Mouse (Mus musculus) hindbrain, embryonic 13.5 days (tissue): ENCODE measurements around the gene Chrm4. TPM values are rescaled to one million over a fixed set of nuclear protein-coding genes. Genes with fewer than 3 reads are reported as not detected.
A peak's percentile ranks its signal among the peaks of the same experiment; 100 is the strongest.

Source experiments
- ATAC-seq: fragments of 200-750 bp; cut with Nextera tagmentation; 2 replicates; pipeline ENCODE4 v1.8.0; 2017; ENCODE audit warnings: moderate TSS enrichment; ENCODE audit not compliant: low FRiP score
- H3K27ac ChIP-seq: fragments of 300-500 bp; sonication (generic); 2 replicates; pipeline ENCODE4 v1.5.1; 2015; ENCODE audit warnings: inconsistent platforms, mild to moderate bottlenecking, moderate library complexity
- H3K27me3 ChIP-seq: fragments of 300-500 bp; sonication (generic); 2 replicates; pipeline ENCODE4 v1.6.1; 2015; ENCODE audit warnings: mild to moderate bottlenecking, inconsistent platforms
- H3K36me3 ChIP-seq: fragments of 300-500 bp; sonication (generic); 2 replicates; pipeline ENCODE4 v1.6.1; 2015; ENCODE audit warnings: mild to moderate bottlenecking, inconsistent platforms
- H3K4me1 ChIP-seq: fragments of 300-500 bp; sonication (generic); replicated peaks from 2 replicates; pipeline ENCODE4 v1.6.1; 2015; ENCODE audit warnings: inconsistent platforms
- H3K4me2 ChIP-seq: fragments of 300-500 bp; sonication (generic); 2 replicates; pipeline ENCODE4 v1.6.1; 2015; ENCODE audit warnings: inconsistent platforms, mild to moderate bottlenecking, moderate library complexity
- H3K4me3 ChIP-seq: fragments of 300-500 bp; sonication (generic); 2 replicates; pipeline ENCODE4 v1.5.1; 2015; ENCODE audit warnings: mild to moderate bottlenecking, inconsistent platforms
- H3K9ac ChIP-seq: fragments of 300-500 bp; sonication (generic); 2 replicates; pipeline ENCODE4 v1.6.1; 2015; ENCODE audit warnings: mild to moderate bottlenecking, inconsistent platforms
- H3K9me3 ChIP-seq: fragments of 300-500 bp; sonication (generic); 2 replicates; pipeline ENCODE4 v1.6.1; 2016; ENCODE audit warnings: inconsistent platforms
- WGBS: fragments of 180-500 bp; shearing (Covaris S2); methylation state at CpG from one replicate; pipeline ENCODE4 v1.1.7; 2015; 5-methylcytosine and 5-hydroxymethylcytosine counted together
- microRNA-seq: library from miRNA; unstranded; fragments of <30 nt; microRNA quantifications from one replicate; pipeline ENCODE4, GENCODE M21; 2016
- polyA plus RNA-seq: library from polyadenylated mRNA; unstranded; fragments of >200 nt; fragmentation: Nextera tagmentation; extraction: Ambion mirVana; gene quantifications from 2 replicates; pipeline ENCODE4 v1.2.1, GENCODE M21; 2015

Gene Chrm4
- polyA plus RNA-seq, 1 experiment from 2014 or later: 1.1 TPM

GRCm38 (mm10) chr2:91975581-91976541, 48.8 kb downstream of the Chrm4 start, which contains the start of gene Dgkz:
Gene Dgkz (minus strand): TSS chr2:91975864.
- peak; percentile 40 for ATAC-seq
- Histone ChIP-seq H3K36me3 (no peaks in the 10 kb centered on the region), H3K9me3 (no peaks in the 10 kb centered on the region), H3K4me1 (peaks cover 58% of the 10 kb centered on the region), H3K27ac (no peak within 1 kb of the TSS), H3K27me3 (peaks cover 69% of the 10 kb centered on the region), H3K4me2 (peak within 1 kb of the TSS; percentile 60), H3K4me3 (peak within 1 kb of the TSS; percentile 41), H3K9ac (peak within 1 kb of the TSS; percentile 73)
- WGBS: 2% methylated on average over 76 of the region's 79 CpGs

- H3K9ac ChIP-seq: no peak overlapping the region
- H3K4me2 ChIP-seq: no peak overlapping the region
- H3K9me3 ChIP-seq: no peaks in the 10 kb centered on the region
- 87% methylated on average over 4 of the region's 4 CpGs for WGBS
- H3K4me1 ChIP-seq: peaks cover 38% of the 10 kb centered on the region
- H3K4me3 ChIP-seq: no peak overlapping the region
- H3K36me3 ChIP-seq: no peaks in the 10 kb centered on the region
- ATAC-seq: no peak
- H3K27me3 ChIP-seq: peaks cover 56% of the 10 kb centered on the region
- H3K27ac ChIP-seq: peak overlapping the region; percentile 40; the same call in 1 of the 2 replicates
Observed at GRCm38 (mm10) chr2:91977960-91978359, 50.9 kb downstream of the Chrm4 start.

Small RNA genes lying within 50 kb of the gene (microRNA-seq; reads per million reads assigned to microRNA genes)
- gene Mir6999: not detected

Other genes starting within 250 kb of the Chrm4 start
- gene Atg13, start 216.7 kb upstream of the Chrm4 start, polyA plus RNA-seq: 35.0 and 35.2 TPM in 2 replicates
- 20.8 and 24.3 TPM in 2 replicates for gene Harbi1, start 216.4 kb upstream of the Chrm4 start, polyA plus RNA-seq
- 21.8 and 24.4 TPM in 2 replicates for gene Ambra1, start 197.1 kb upstream of the Chrm4 start, polyA plus RNA-seq
- 313 and 316 TPM in 2 replicates for gene Mdk, start 5.0 kb downstream of the Chrm4 start, polyA plus RNA-seq
- 0.13 and 0.25 TPM in 2 replicates for gene Gm9821, start 18.5 kb downstream of the Chrm4 start, polyA plus RNA-seq
- gene Dgkz, start 48.6 kb downstream of the Chrm4 start, polyA plus RNA-seq: 25.0 and 26.0 TPM in 2 replicates
- 1.3 and 2.4 TPM in 2 replicates for gene Creb3l1, start 97.3 kb downstream of the Chrm4 start, polyA plus RNA-seq
- 38.4 and 39.6 TPM in 2 replicates for gene Phf21a, start 165.9 kb downstream of the Chrm4 start, polyA plus RNA-seq